Mouse (Mus musculus): ENCODE results near the gene Pkd1l3. TPM values are rescaled to one million over a fixed set of nuclear protein-coding genes. Genes with fewer than 3 reads are reported as not detected.

Pkd1l3 gene
- total RNA-seq, 4 experiments from 2014 or later = 1.3 to 4.1 (median 3.6) TPM

DNA sequence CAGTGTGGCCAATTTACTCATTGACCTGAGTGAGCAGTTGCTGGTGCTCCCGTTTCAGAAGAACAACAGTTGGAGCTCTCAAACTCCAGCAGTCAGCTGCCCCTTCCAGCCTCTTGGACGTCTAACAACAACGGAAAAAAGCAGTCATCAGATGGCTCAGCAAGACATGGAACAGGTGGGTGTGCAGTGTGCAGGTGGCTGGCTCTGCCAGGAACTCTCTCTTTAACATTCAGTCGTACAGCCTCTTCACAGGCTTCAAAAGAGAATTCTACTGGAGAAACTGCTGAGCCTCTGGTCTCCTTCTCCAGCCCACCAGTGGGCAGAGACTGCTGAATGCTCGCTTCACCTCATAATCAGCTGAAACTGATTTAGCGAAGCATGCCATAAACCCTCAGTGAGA is 14.3 kb downstream of the Pkd1l3 start:
- peak in 1 of 2 experiments; percentile 45 for DNase-seq (ENCODE audit: low spot score in 2 of 2)

DNA sequence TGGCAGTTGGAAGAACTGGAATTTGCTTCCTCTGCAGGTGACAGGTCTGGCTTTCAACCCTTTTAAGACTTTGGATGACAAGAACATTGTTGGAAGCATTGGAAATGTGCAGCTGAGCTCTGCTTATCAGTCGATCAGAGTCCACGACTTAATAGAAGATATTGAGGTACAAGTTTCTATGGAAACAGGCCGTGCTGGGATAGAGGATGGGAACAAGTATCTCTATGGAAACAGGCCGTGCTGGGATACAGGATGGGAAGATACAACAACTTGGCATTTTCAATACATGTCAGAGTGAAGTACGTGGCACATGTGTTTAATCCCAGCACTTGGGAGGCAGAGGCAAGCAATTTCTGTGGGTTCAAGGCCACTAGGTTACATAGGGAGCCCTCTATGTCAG is 18.2 kb downstream of the Pkd1l3 start:
- peak in 1 of 2 experiments; percentile 27 for DNase-seq (ENCODE audit: low spot score in 2 of 2)

DNA sequence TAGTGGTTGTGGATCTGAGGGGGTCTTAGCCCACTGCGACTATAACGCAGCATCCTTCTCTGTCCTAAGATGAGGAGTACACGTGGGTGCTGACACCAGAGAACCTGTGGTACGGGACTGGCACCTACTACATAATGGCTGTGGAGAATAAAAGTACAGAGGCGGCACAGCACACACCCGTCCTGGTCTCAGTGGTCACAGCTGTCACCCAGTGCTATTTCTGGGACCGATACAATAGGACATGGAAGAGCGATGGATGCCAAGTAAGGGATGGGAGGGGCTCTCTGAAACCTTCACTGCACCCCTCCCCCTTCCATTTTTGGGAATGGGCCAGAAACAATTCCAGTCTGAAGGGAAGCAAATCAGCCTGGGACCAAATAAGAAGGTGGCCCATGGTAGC is 20.8 kb downstream of the Pkd1l3 start:
- no peak for DNase-seq (ENCODE audit: low spot score in 2 of 2)

DNA sequence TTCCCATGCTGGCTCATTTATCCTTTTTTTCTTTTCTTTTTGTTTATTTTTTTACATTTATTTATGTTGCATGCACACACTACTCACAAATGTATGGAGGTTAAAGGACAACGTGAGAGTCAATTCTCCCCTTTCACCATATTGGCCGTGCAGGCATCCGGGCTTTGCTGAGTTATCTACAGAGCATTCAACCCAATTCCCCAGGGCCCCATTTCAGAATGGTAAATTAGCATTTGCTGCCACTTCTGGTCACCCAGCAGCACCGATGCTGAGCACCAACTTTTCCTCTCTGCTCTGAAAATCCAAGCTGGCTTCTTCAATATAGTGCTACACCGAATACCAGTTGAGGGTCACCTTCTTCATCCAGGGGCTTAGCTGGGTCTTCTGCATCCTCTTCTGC is 24.5 kb downstream of the Pkd1l3 start:
- DNase-seq (ENCODE audit: low spot score in 2 of 2) = no peak

DNA sequence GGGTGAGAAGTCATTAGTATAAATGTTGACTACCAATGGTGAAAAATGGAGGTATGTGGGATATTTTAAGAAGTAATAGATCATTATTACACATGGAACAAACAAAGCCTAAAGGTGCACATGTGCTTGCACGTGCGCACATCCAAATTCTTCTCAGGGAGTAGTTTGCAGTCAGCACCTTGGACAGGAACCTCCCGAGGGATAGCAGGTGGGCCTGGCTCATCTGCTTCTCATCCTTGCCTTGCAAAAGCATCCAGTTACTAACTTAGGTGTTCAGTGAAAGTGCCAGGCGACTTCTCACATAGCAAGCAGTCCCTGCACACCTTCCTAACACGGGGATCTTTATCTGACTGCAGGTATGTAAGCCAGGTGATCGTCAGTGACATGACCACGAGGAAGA is 26.1 kb downstream of the Pkd1l3 start:
- DNase-seq (ENCODE audit: low spot score in 2 of 2) = no peak

DNA sequence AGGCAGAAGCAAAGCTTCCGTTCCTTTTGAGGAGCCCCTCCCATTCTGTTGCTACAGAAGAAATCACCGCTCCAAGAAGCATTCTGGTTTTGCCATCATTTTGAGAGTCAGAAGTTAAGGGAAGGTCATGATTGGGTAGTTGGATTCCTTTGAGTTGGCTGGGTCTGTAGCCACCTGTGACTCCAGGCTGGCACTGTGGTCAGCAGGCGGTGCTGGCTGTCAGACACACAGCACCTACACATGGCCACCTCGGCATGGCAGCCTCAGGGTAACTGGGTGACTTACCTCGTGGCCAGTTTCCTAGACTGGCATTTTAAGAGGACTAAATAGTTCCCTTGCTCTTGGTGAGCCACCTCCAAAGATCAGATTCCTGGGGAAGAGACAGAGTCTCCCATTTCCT is 26.9 kb downstream of the Pkd1l3 start:
- no peak for DNase-seq (ENCODE audit: low spot score in 2 of 2)

DNA sequence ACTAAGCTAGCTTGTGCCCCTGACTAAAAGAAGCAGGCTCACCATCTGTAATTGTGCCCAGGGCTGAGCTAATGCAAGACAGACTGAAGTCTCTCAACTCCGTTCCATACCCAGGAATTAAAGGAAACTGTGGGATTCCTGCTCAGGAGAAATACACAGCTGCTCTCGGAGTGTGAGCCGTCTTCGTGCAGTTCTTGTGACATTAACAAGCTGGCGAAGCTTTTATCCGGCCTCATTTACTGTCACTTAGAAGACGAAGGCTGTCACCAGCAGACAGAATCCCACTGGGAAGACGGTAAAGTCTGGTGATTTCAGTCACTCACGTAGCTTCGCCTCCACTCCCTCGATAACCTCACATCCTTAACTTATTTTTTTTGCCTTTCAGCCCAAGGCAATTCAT is 33.0 kb downstream of the Pkd1l3 start:
- DNase-seq (ENCODE audit: low spot score in 2 of 2) = peak in 1 of 2 experiments; percentile 29

DNA sequence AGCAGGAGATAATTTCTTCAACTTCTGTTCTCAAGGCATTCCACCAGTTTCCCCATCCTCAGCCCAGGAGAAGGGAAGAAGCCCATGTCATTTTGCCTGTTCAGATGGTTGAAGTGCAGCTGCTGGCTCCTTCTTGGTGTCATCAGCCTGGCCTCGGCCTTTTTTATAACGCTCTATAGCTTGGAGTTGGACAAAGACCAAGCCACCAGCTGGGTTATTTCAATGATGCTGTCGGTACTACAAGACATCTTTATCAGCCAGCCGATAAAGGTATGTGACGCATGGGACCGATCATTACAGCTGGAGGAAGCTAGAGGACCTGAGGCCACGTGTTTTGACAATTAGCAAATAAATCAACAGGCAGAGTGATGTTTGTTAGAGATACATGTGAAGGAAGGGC is 34.2 kb downstream of the Pkd1l3 start:
- DNase-seq (ENCODE audit: low spot score in 2 of 2) = no peak

DNA sequence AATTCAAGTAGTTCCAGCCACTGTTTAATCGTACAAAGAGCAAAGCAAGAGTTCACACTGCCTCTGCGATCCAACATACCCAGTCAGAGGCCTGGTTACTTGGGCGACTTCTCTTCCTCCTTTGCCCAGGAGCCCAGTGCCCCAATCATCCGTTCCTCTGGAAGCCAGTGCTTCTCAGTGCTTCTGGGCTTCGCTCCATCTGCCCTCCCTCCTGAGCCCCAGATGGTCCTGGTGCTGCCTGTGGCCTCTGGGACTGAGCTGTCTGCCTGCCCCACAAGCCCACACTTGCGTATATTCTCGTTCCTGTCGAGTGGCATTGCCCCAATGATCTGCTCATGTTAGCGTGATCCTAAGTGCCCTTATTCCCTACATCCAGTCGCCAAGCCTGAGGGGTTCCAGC is 36.5 kb downstream of the Pkd1l3 start:
- no peak for DNase-seq (ENCODE audit: low spot score in 2 of 2)

DNA sequence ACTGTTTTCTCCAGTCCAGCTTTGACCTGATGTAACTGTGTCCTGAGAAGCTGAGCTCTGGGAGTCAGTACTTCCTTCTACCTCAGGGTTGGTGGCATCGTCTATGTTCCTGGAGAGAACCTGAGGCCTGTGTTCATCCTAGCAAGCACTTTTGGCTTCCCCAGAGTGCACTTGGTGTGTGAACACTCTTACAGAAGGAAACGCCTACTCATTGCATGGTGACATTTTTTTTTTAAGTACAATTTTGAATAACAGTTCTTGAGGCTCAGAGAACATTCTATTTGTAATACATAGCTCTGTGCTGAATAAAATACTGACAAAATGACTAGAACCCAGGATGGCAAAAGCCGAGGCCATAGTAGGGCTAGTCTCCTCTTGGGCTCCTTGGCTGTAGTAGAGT is 42.5 kb downstream of the Pkd1l3 start:
- DNase-seq (ENCODE audit: low spot score in 2 of 2) = no peak

DNA sequence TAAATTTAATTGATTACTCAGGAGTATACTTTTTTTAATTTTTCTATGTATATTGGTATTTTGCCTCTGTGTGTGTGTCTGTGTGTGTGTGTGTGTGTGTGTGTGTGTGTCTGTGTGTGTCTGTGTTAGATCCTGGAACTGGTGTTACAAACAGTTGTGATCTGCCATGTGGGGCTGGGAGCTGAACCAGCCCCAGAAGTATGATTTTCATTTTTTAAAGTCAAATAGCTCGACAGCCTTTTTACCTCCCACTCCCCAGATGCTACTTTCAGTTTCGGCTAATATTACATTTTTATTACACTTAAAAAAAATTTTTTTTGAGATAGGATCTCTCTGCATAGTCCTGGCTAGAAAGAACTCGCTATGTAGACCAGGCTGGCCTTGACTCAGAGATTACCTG is 48.0 kb downstream of the Pkd1l3 start:
- DNase-seq (ENCODE audit: low spot score in 2 of 2) = peak; percentile 48 to 56

DNA sequence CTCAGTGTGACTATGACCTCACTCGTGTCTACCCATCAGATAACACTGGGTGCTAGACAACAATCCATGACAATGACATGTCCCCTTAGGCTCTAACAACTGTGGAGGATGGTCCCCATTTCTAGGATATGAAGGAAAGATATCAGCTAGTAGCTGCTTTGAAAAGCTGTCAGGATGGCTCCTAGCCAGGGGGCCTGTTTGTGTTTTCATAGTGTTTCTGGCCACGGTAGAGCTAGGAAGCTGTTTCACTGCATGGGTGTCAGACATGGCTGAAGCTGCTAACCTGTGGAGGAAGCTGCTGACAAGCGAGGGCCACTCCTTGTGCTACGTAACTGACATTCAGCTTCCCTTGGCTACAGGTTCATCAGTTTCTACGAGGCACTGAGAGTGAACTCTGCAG is 52.3 kb downstream of the Pkd1l3 start:
- peak in 1 of 2 experiments; percentile 46 for DNase-seq (ENCODE audit: low spot score in 2 of 2)

DNA sequence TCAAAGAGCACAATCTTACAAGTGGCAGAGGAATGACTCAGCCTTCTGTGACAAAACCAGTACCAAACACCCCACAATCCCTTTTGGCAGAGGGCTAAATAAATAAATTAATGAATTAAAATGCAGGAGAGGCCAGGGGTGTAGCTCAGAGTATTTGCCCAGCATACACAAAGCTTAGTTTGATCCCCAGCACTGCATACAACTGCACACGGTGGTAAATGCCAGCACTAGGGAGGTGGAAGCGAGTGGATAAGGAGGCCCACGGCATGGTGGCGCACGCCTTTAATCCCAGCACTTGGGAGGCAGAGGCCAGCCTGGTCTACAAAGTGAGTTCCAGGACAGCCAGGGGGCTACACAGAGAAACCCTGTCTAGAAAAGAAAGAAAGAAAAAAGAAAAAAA is 58.3 kb downstream of the Pkd1l3 start:
- DNase-seq (ENCODE audit: low spot score in 2 of 2) = no peak

DNA sequence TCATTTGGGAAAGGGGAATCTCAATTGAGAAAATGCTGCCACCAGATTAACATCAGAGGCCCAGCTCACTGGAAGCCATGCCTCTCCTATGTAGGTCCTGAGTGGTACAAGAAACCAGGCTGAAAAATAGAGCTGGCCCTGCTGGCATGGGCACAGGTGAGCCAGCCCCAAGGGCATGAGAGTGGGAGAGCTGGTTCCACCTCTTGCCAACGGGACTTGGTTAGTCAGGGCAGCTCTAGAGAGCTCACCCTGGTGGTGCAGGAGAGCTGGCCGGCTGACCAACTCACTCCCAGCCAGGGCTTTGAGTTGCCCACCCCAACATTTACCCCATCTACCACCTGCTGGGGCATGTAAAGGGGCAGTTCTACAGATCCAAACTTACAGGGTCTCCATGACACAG is 59.3 kb downstream of the Pkd1l3 start:
- DNase-seq (ENCODE audit: low spot score in 2 of 2) = no peak

DNA sequence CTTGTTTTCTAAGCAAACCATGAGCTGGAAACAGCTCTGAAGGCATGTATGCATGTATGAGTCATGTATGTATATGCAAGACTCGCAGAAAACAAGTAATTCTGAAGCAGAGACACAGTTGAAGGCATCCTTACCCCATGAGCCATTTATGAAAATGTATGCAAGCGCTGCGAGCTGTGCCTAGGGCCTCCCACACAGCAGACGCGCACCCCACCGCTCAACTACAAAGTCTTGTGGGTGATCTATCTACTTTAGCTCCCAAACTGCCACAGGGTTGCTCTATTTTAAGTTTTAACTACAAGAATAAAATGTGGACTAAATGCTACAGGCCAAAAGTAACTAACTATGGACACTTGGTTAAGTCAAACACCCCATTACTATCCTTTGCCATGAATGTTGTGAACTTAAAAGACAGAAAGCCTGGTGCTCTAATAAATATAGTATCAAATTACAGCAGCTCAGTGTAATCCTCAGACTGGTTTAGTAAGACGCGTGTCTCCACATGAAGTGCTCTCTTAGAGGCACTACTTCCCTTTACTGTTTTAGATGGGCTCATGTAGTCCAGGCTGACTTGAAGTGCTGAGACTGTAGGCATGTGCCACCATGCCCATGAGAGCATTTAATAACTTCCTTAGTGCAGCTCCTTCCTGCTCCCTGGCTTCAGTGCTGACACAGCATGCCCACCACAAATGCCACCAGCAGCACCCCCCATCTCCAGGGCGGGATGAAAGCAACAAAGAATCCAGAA is 61.8 kb downstream of the Pkd1l3 start:
- DNase-seq (ENCODE audit: low spot score in 2 of 2) = peak; percentile 45 to 49

DNA sequence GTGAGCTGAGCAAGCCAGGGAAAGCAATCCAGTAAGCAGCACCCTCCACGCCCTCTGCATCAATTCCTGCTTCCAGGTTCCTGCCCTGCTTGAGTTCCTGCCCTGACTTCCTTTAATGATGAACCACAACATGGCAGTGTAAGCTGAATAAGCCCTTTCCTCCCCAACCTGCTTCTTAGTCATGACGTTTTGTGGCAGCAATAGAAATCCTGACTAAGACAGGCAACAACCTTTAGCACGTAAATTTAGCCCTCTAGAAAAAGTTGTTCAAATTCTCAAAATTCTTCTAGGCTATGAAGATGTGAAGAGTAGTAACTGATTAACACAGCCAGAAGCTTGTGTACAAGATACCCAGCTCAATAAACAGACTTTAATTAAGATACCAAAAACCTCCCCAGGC is 67.2 kb downstream of the Pkd1l3 start:
- no peak for DNase-seq (ENCODE audit: low spot score in 2 of 2)

DNA sequence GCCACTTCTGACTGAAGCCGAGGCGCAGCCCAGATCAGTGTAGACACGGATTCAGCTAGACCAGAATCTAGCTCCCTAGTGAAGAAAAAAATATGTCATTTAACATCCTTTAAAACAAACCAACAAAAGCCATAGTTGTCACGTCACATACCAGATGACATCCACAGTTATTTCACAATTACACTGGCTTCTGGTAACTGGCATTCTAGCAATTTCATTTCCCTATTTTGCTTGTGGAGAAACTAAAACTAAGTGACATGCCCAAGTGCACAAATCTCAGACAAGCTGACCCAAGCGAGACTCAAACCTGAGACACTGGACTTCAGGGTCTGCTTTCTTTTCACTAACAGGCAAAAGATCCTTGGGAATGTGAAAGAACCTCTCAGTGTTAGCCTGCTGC is 67.8 kb downstream of the Pkd1l3 start:
- DNase-seq (ENCODE audit: low spot score in 2 of 2) = no peak

DNA sequence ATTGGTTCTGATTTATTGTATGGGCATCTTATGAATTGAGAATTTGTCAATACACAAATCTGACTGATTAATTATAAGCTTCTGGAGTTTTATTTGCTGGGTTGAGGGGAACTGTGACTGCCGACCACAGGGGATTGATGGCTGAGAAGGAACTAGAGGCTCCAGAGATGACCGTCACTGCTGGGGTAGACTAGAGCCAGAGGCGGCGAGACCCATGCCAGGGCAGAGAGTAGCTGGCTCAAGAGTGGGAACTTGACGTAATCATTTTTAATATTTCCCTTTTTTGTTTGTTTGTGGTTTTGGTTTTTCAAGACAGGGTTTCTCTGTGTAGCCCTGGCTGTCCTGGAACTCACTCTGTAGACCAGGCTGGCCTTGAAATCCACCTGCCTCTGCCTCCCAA is 72.9 kb downstream of the Pkd1l3 start:
- no peak for DNase-seq (ENCODE audit: low spot score in 2 of 2)

DNA sequence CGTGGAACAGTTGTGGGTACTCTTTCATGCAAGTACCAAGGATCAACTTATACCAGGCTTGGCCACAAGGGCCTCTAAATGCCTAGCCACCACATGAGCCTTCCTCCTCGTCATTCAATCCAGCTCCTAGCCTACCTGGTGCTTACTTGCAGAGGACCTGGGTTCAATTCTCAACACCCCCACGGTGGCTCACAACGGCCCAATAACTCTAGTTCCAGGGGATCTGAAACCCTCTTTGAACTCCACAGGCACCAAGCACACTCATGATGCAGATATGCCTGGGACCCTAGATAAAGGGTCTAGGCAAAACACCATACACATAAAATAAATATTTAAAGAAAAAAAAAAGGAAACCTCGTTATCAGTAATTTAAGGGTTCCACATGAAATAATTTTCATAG is 77.5 kb downstream of the Pkd1l3 start:
- DNase-seq (ENCODE audit: low spot score in 2 of 2) = no peak

DNA sequence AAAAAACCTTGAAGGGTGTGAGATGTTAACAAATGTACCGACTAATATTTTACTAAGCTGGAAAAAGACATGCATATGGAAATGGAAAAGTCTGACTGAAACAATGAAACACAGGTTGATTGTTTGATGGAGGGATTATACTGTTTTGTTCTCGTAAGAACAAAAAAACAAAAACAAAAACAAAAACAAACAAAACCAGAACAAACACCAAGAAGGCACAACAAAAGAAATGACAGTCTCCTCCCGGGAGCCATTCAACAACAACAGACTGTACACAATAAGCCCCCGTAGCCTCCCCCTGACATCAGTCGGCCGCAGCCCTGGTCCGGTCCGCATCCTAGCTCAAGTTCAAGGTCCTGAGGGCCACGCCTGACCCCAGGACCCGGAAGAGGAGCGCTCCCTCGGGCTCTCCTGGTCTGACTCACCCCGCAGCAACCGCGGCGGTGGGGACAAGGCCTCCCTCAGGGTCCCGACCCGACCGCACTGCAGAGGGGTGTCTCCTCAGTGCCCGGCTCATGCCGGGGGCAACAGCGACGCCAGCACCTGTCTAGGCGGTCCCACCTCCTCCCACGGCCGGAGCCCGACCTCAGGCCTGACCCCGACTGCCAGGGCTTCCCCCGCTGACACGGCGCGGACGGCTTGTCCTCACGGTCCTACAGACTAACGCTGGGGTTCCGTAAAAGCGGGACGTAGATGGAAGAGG is 78.3 kb downstream of the Pkd1l3 start:
- no peak for DNase-seq (ENCODE audit: low spot score in 2 of 2)

DNA sequence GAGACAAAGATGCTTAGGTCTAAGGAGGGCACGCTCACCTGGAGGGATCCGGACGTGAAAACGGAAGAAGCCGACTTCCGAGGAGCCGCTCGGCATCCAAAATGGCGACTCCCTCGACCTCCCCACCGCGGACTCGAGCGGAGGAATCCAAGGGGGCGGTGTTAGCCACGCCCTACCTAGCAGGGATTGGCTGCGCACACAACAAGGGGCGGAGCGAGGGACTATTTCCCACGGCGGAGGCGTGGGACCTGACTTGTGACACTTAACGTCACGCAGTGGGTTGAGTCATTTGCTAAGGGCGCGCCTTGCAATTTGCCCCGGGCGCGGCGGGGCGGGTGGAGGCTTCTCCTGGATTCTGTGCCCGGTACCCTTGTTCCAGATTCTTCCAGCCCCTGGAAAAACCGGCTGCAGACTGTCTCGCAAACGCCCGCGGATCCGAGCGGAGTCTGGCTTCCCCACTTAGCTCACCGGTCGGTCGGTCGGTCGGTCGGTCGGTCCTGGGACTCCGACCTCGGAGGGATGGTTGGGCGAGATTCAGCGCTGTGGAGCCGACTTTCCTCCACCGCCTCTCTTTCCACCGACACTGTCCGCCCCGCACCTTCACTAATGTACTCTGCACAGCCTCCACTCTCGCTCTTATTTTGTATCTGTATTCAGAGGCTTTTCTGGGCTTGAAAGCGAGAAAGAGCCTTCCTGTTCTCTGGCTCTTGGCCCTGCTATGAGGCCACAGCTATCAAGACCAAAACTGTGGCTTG is 79.0 kb downstream of the Pkd1l3 start, which contains the start of gene Ist1:
Gene Ist1 (minus strand): TSS at position 115 of the 755 bp plus-strand sequence.
- peak; percentile 95 to 98 for DNase-seq (ENCODE audit: low spot score in 2 of 2)

DNA sequence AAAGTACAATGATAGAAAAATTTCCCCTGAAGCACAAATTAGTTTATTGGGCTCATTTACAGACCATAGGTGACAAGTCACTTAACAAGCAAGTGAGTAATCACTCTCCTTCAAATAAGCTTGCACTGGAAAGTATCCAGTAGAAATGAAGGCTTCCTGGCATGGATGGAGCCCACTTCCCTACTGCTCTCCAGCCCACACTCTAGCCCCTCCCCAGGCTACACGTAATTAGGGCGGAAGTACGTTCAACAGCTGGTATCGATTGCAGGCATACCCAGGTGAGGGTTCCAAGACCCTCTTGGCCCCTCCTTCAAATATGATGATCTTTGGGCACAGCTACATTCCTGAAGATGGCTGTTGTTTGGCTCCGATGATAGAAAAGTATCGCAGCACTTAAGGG is 79.8 kb downstream of the Pkd1l3 start:
- DNase-seq (ENCODE audit: low spot score in 2 of 2) = no peak

All from layer of hippocampus, adult 8-10 months (tissue).